In genomic region chr11:120763121-120763999, GRCm38 (mm10) we compare ENCODE assay signal across 8 mouse cellular contexts. TPM values are rescaled to one million over a fixed set of nuclear protein-coding genes. Genes with fewer than 3 reads are reported as not detected.
DNase-seq lines count a peak whose midpoint lies in the region; ATAC-seq and TF ChIP-seq lines count a peak whose summit lies in the region.
"Not testable (repeated sequence)": the region's sequence is repeated elsewhere in the genome, so short reads cannot be mapped to it uniquely, and the experiment has no call there.

No protein-coding gene starts in this region.

- not testable (repeated sequence) for H3K9me3 ChIP-seq in embryonic facial prominence, embryonic 11.5 days (replicated peaks; ENCODE audit: control insufficient read depth, low read length); heart, postnatal 0 days (replicated peaks; ENCODE audit: control insufficient read depth, low read length); intestine, embryonic 16.5 days (ENCODE audit: control insufficient read depth, low read length); midbrain, embryonic 12.5 days
- peaks cover 14% of the 10 kb centered on the region for H3K9me3 ChIP-seq in liver, embryonic 13.5 days (replicated peaks)

- TF ChIP-seq EP300 in heart, postnatal 0 days (IDR thresholded peaks at IDR 0.05; ENCODE audit: low read depth): not testable (repeated sequence)

- DNase-seq in 3134 (ENCODE audit: extremely low read depth, insufficient read length, low spot score): peak; percentile 38
- DNase-seq in embryonic facial prominence, embryonic 11.5 days (ENCODE audit: low spot score); heart, postnatal 0 days (ENCODE audit: low spot score); liver, embryonic 13.5 days: not testable (repeated sequence)

- not testable (repeated sequence) for H3K4me3 ChIP-seq in embryonic facial prominence, embryonic 11.5 days (ENCODE audit: low read depth, low read length); heart, postnatal 0 days (ENCODE audit: low read depth, low read length); intestine, embryonic 16.5 days (ENCODE audit: low read length); liver, embryonic 13.5 days (replicated peaks); midbrain, embryonic 12.5 days
- H3K4me3 ChIP-seq in small intestine, adult 2 months (ENCODE audit: low read depth, low read length): peak overlapping the region; percentile 27

- not testable (repeated sequence) for TF ChIP-seq POLR2A in small intestine, adult 2 months (IDR thresholded peaks at IDR 0.05; ENCODE audit: low read depth, low read length)

- H3K27ac ChIP-seq in embryonic facial prominence, embryonic 11.5 days (replicated peaks; ENCODE audit: low read depth, low read length); heart, postnatal 0 days (ENCODE audit: low read depth); liver, embryonic 13.5 days; midbrain, embryonic 12.5 days (replicated peaks); small intestine, adult 2 months (ENCODE audit: insufficient read depth, low read depth, low read length): not testable (repeated sequence)
- peak overlapping the region; percentile 97 for H3K27ac ChIP-seq in intestine, embryonic 16.5 days (ENCODE audit: low read length)

- H3K4me1 ChIP-seq in embryonic facial prominence, embryonic 11.5 days (ENCODE audit: control insufficient read depth, insufficient read depth, low read length); heart, postnatal 0 days (ENCODE audit: control insufficient read depth, insufficient read depth); intestine, embryonic 16.5 days (ENCODE audit: control insufficient read depth, insufficient read depth, low read length); liver, embryonic 13.5 days (replicated peaks); midbrain, embryonic 12.5 days: not testable (repeated sequence)
- peaks cover 10% of the 10 kb centered on the region for H3K4me1 ChIP-seq in small intestine, adult 2 months (ENCODE audit: control insufficient read depth, insufficient read depth, insufficient read length, low read length)

- H3K4me2 ChIP-seq in embryonic facial prominence, embryonic 11.5 days (ENCODE audit: low read depth, low read length); liver, embryonic 13.5 days: not testable (repeated sequence)
- peak overlapping the region; percentile 21; the same call in 1 of the 2 replicates for H3K4me2 ChIP-seq in heart, postnatal 0 days (ENCODE audit: low read depth, low read length)
- peak overlapping the region; percentile 21 for H3K4me2 ChIP-seq in intestine, embryonic 16.5 days (ENCODE audit: low read depth, low read length)
- H3K4me2 ChIP-seq in midbrain, embryonic 12.5 days (replicated peaks): peak overlapping the region; percentile 26; the same call in 1 of the 2 replicates

- not testable (repeated sequence) for TF ChIP-seq CTCF in heart, postnatal 0 days (IDR thresholded peaks at IDR 0.05; ENCODE audit: low read depth); small intestine, adult 2 months (IDR thresholded peaks at IDR 0.05; ENCODE audit: extremely low read depth, insufficient read length, insufficient replicate concordance, low read depth, low read length)

- H3K36me3 ChIP-seq in embryonic facial prominence, embryonic 11.5 days (replicated peaks; ENCODE audit: control insufficient read depth, insufficient read depth, low read depth, low read length); heart, postnatal 0 days (replicated peaks; ENCODE audit: control insufficient read depth, insufficient read depth, low read length); intestine, embryonic 16.5 days (ENCODE audit: control insufficient read depth, insufficient read depth, low read length); liver, embryonic 13.5 days; midbrain, embryonic 12.5 days; small intestine, adult 2 months (ENCODE audit: control insufficient read depth, insufficient read depth, low read length): not testable (repeated sequence)

- ATAC-seq in embryonic facial prominence, embryonic 11.5 days (replicated peaks; ENCODE audit: insufficient number of reproducible peaks, low FRiP score, low TSS enrichment, low read depth): peak; percentile 53; the same call in 1 of the 2 replicates
- peak; percentile 57; the same call in 1 of the 2 replicates for ATAC-seq in frontal cortex, adult (ENCODE audit: low TSS enrichment)
- ATAC-seq in heart, postnatal 0 days (ENCODE audit: insufficient read depth, low read depth): peak; percentile 33; the same call in 1 of the 2 replicates
- peak; percentile 62 for ATAC-seq in intestine, embryonic 16.5 days
- 0 out of 2 replicates have a peak, but pooled peaks have one; percentile 34 for ATAC-seq in liver, embryonic 13.5 days (ENCODE audit: low read depth)
- not testable (repeated sequence) for ATAC-seq in midbrain, embryonic 12.5 days (ENCODE audit: low FRiP score, low read depth)

- H3K9ac ChIP-seq in embryonic facial prominence, embryonic 11.5 days (replicated peaks; ENCODE audit: low read length); heart, postnatal 0 days (replicated peaks; ENCODE audit: low read depth, low read length); liver, embryonic 13.5 days; midbrain, embryonic 12.5 days (replicated peaks): not testable (repeated sequence)
- H3K9ac ChIP-seq in intestine, embryonic 16.5 days (ENCODE audit: low read depth, low read length): peak overlapping the region; percentile 45; the same call in 1 of the 2 replicates

- H3K27me3 ChIP-seq in embryonic facial prominence, embryonic 11.5 days (ENCODE audit: control insufficient read depth, insufficient read depth, low read length); heart, postnatal 0 days (ENCODE audit: control insufficient read depth, insufficient read depth, low read length); intestine, embryonic 16.5 days (replicated peaks; ENCODE audit: control insufficient read depth, insufficient read depth, low read length); small intestine, adult 2 months (ENCODE audit: control insufficient read depth, insufficient read depth, low read length): not testable (repeated sequence)
- peaks cover 30% of the 10 kb centered on the region for H3K27me3 ChIP-seq in liver, embryonic 13.5 days
- peaks cover 20% of the 10 kb centered on the region for H3K27me3 ChIP-seq in midbrain, embryonic 12.5 days

- WGBS in embryonic facial prominence, embryonic 11.5 days: 0% methylated on average over 6 of the region's 23 CpGs
- 7% methylated on average over 8 of the region's 23 CpGs for WGBS in heart, postnatal 0 days
- 24% methylated on average over 5 of the region's 23 CpGs for WGBS in intestine, embryonic 16.5 days
- 11% methylated on average over 11 of the region's 23 CpGs for WGBS in liver, embryonic 13.5 days (ENCODE audit: insufficient replicate concordance)
- 8% methylated on average over 4 of the region's 23 CpGs for WGBS in midbrain, embryonic 12.5 days
- 40% methylated on average over 5 of the region's 23 CpGs for WGBS in small intestine, adult 2 months

RNA-seq across cellular contexts. Expression of gene Hmga1b, which starts 0.8 kb away (rescaled TPM):
- 9.0 and 11.0 TPM in 2 replicates for polyA plus RNA-seq in embryonic facial prominence, embryonic 11.5 days (2014; fragmentation: Nextera tagmentation; extraction: Ambion mirVana)
- 0.23 and 0.76 TPM in 2 replicates for total RNA-seq in heart, postnatal 0 days (2014; rRNA removed; ENCODE audit: low replicate concordance)
- 1.2 and 1.3 TPM in 2 replicates for polyA plus RNA-seq in heart, postnatal 0 days (2015; fragmentation: Nextera tagmentation; extraction: Ambion mirVana)
- polyA plus RNA-seq in intestine, embryonic 16.5 days (2015; fragmentation: Nextera tagmentation; extraction: Ambion mirVana): 5.9 and 7.6 TPM in 2 replicates
- polyA plus RNA-seq in liver, embryonic 13.5 days (2015; fragmentation: Nextera tagmentation; extraction: Ambion mirVana): 4.9 and 6.5 TPM in 2 replicates
- 5.4 and 6.8 TPM in 2 replicates for polyA plus RNA-seq in midbrain, embryonic 12.5 days (2016; fragmentation: Nextera tagmentation; extraction: Ambion mirVana)
- polyA plus RNA-seq in small intestine, adult 2 months (2012; rRNA removed): 1.4 and 58.5 TPM in 2 replicates

RNA-seq across cellular contexts. Expression of gene Rfng, which starts 20.6 kb away (rescaled TPM):
- 16.2 and 21.2 TPM in 2 replicates for polyA plus RNA-seq in embryonic facial prominence, embryonic 11.5 days (2014; fragmentation: Nextera tagmentation; extraction: Ambion mirVana)
- total RNA-seq in heart, postnatal 0 days (2014; rRNA removed; ENCODE audit: low replicate concordance): 14.5 and 26.4 TPM in 2 replicates
- 15.3 and 17.0 TPM in 2 replicates for polyA plus RNA-seq in heart, postnatal 0 days (2015; fragmentation: Nextera tagmentation; extraction: Ambion mirVana)
- 40.6 and 40.7 TPM in 2 replicates for polyA plus RNA-seq in intestine, embryonic 16.5 days (2015; fragmentation: Nextera tagmentation; extraction: Ambion mirVana)
- polyA plus RNA-seq in liver, embryonic 13.5 days (2015; fragmentation: Nextera tagmentation; extraction: Ambion mirVana): 11.2 and 15.4 TPM in 2 replicates
- polyA plus RNA-seq in midbrain, embryonic 12.5 days (2016; fragmentation: Nextera tagmentation; extraction: Ambion mirVana): 63.4 and 66.4 TPM in 2 replicates
- 41.0 and 90.5 TPM in 2 replicates for polyA plus RNA-seq in small intestine, adult 2 months (2012; rRNA removed)

RNA-seq across cellular contexts. Expression of gene Gps1, which starts 20.7 kb away (rescaled TPM):
- polyA plus RNA-seq in embryonic facial prominence, embryonic 11.5 days (2014; fragmentation: Nextera tagmentation; extraction: Ambion mirVana): 262 and 276 TPM in 2 replicates
- 120 and 125 TPM in 2 replicates for total RNA-seq in heart, postnatal 0 days (2014; rRNA removed; ENCODE audit: low replicate concordance)
- 94.2 and 94.4 TPM in 2 replicates for polyA plus RNA-seq in heart, postnatal 0 days (2015; fragmentation: Nextera tagmentation; extraction: Ambion mirVana)
- polyA plus RNA-seq in intestine, embryonic 16.5 days (2015; fragmentation: Nextera tagmentation; extraction: Ambion mirVana): 164 and 179 TPM in 2 replicates
- 102 and 104 TPM in 2 replicates for polyA plus RNA-seq in liver, embryonic 13.5 days (2015; fragmentation: Nextera tagmentation; extraction: Ambion mirVana)
- polyA plus RNA-seq in midbrain, embryonic 12.5 days (2016; fragmentation: Nextera tagmentation; extraction: Ambion mirVana): 235 and 248 TPM in 2 replicates
- polyA plus RNA-seq in small intestine, adult 2 months (2012; rRNA removed): 57.5 and 86.4 TPM in 2 replicates

RNA-seq across cellular contexts. Expression of gene Cbr2, which starts 31.4 kb away (rescaled TPM):
- 3.3 and 3.7 TPM in 2 replicates for polyA plus RNA-seq in embryonic facial prominence, embryonic 11.5 days (2014; fragmentation: Nextera tagmentation; extraction: Ambion mirVana)
- total RNA-seq in heart, postnatal 0 days (2014; rRNA removed; ENCODE audit: low replicate concordance): 12.2 and 19.1 TPM in 2 replicates
- polyA plus RNA-seq in heart, postnatal 0 days (2015; fragmentation: Nextera tagmentation; extraction: Ambion mirVana): 2.4 and 43.5 TPM in 2 replicates
- polyA plus RNA-seq in intestine, embryonic 16.5 days (2015; fragmentation: Nextera tagmentation; extraction: Ambion mirVana): 1.7 and 2.3 TPM in 2 replicates
- 0.22 TPM in 1 of 2 replicates, not detected in the other for polyA plus RNA-seq in liver, embryonic 13.5 days (2015; fragmentation: Nextera tagmentation; extraction: Ambion mirVana)
- polyA plus RNA-seq in midbrain, embryonic 12.5 days (2016; fragmentation: Nextera tagmentation; extraction: Ambion mirVana): 2.0 and 2.3 TPM in 2 replicates
- 1.2 and 11.4 TPM in 2 replicates for polyA plus RNA-seq in small intestine, adult 2 months (2012; rRNA removed)

RNA-seq across cellular contexts. Expression of gene Dus1l, which starts 32.8 kb away (rescaled TPM):
- polyA plus RNA-seq in embryonic facial prominence, embryonic 11.5 days (2014; fragmentation: Nextera tagmentation; extraction: Ambion mirVana): 72.4 and 72.8 TPM in 2 replicates
- 42.2 and 47.1 TPM in 2 replicates for total RNA-seq in heart, postnatal 0 days (2014; rRNA removed; ENCODE audit: low replicate concordance)
- polyA plus RNA-seq in heart, postnatal 0 days (2015; fragmentation: Nextera tagmentation; extraction: Ambion mirVana): 35.6 and 40.2 TPM in 2 replicates
- 78.6 and 82.0 TPM in 2 replicates for polyA plus RNA-seq in intestine, embryonic 16.5 days (2015; fragmentation: Nextera tagmentation; extraction: Ambion mirVana)
- polyA plus RNA-seq in liver, embryonic 13.5 days (2015; fragmentation: Nextera tagmentation; extraction: Ambion mirVana): 82.6 and 86.2 TPM in 2 replicates
- 64.2 and 67.6 TPM in 2 replicates for polyA plus RNA-seq in midbrain, embryonic 12.5 days (2016; fragmentation: Nextera tagmentation; extraction: Ambion mirVana)
- 24.1 and 29.0 TPM in 2 replicates for polyA plus RNA-seq in small intestine, adult 2 months (2012; rRNA removed)
